Mouse (Mus musculus) pancreas, adult 10 weeks (tissue): ENCODE results near the gene Serping1. TPM values are rescaled to one million over a fixed set of nuclear protein-coding genes. Genes with fewer than 3 reads are reported as not detected.

Source experiments
- polyA plus RNA-seq: library from polyadenylated mRNA; stranded (reverse); fragments of 350-450 nt; fragmentation: Illumina TruSeq; extraction: RNeasy Lipid Tissue Mini Kit (QIAGEN cat#74804); gene quantifications from one replicate; pipeline ENCODE4 v1.2.3, GENCODE M21; 2015; ENCODE audit warnings: low read depth, low replicate concordance; ENCODE audit not compliant: insufficient read depth

The Serping1 gene
- 120 TPM for polyA plus RNA-seq

DNA sequence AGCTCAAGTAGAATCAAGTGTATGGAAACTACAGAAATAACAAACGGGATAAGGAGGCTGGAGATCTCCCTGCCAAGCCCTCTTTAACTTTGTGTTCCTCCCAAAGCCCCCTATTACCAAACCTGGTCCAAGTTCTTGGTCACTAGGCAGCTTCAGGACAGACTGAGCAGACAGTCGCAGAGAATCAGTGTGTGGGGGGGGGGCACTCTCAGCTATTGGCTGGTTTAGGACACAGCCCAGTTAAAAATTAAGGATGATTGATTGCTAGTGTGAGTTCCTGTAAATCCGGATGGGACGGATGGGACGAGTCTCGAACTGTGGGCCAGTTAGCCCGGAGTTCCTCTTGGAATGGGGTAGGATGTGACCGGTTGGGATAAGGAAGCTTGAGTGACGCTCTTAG, at the start of gene Serping1:
TSS of gene Serping1 (minus strand) at position 204 of the 400 bp plus-strand sequence.

DNA sequence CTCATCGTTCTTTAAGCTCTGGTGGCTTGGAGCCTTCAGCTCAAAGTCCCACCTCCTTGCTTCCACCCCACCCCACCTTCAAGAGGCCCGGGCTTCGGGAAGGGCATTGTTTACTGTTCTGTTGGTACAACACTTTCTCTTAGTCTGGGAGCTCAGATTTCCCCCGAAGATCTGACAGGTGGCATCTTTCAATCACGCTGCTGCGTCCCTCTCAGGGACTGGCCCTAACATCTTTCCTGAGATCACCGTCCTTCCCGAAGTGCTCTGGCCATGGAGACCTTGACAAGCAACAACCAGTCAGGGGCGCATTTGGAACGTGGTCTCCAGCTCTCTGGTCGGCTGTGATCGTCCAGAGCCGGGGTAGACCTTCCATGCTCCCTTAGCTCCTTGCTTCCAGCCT, 47.3 kb upstream of the Serping1 start, which contains the start of gene Smtnl1:
TSS of gene Smtnl1 (minus strand) at position 101 of the 400 bp plus-strand sequence.

DNA sequence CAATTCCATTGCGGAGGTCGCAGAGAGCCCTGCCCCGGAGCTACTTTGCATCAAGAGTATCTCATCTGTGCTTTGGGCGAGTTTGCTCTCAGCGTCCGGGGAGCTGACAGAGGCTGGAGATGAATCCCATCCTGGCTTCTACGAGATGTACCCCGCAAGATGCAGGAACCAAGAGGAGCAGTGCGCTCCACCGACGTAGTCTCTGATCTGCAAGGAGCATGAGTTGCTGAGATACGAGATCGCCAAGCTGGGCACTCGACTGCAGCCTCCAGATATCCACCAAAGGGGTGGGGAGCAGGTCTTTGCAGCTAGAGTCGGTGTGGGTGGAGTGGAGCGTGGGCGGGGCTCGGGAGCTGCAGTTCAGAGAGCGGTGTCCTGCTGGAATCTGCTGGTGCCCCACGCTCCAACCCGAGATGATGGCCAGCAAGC, 23.3 kb upstream of the Serping1 start, which contains the start of gene Ube2l6:
TSS of gene Ube2l6 (plus strand) at position 336 of the 429 bp plus-strand sequence.

DNA sequence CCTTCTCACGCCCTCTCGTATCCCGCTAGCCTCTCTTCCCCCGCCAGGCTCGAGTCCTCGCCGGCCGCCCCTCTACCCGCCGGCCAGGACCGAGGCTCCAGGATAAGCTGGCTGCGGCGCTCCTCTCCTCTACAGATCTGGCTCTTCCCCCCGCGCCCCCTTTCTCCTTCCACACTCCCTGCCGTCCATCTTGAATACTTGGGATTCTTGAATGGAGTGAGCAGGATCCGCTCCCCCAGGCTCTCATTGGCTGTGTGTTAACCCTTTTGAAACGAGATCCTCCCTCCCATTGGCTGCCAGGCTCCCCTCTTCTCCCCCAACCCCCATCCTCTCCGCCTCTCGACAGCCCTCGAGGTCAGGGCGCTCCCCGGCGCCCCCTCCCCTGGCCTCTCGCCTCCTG, 31.7 kb downstream of the Serping1 start, which contains the start of gene Gm19426:
TSS of gene Gm19426 (minus strand) at position 95 of the 400 bp plus-strand sequence.

DNA sequence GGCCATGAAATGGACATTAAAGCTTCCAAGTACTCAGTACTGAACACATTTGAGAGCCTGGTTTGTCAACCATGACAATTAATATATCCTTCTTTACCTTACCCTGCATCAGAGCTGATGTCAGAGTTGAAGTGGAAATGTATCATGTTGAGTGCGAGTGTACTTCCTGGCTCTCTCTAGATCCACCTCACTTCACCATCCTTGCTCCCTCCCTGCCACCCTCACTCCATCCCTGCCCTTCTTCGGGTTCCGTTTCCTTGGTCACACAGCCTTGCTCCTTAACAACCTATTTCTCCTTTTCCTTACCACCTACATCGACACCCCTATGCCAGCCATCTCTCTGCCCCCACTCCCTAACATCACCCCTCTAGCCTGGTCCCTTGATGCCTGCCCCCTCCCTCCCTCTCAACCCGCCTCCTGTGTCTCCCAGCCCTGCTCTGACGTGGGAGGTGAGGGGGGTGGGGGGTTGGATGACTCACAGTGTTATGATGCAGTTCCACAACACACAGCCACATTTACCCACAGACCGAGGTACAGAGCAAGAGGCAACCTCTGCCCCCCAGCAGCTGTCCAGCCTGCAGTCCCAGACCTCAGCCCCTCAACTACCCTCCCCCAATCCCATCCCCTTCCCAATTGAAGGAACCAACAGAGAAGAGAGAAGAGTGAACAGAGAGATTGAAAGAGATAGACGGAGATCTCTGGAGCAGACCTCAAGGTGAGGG, 41.5 kb downstream of the Serping1 start, which contains the start of gene Ypel4:
TSS of gene Ypel4 (plus strand) at position 480 of the 722 bp plus-strand sequence.

DNA sequence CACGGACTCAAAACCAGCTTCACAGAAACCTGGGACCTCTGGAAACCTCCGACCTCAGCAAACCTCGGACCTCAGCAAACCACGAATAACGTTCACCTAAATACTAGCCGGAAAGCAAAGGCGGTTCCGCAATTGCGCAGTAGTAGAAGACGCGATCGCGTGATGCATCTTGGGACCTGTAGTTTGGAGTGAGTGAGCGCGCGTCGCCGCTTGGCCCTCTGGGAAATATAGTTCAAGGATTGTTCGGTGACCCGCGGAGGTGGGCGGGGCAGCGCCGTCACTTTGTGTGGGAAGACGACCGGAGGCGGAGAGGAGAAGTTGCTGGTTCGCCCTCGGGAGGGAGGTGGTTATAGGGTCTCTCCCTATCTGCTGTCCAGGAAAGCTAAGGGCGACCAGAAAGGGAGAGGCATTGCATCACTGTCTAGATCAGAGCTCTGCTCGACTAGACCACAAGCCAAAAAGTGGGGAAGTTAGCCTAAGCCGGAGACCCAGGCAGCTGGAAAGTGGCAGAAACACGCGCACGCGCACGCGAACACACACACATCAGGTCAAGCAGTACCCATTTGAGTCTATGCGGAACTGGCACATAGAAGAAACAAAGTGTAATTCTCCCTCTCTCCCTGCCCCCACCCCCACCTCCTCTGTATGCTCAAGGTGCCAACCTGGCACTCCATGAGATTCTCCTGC, 47.9 kb downstream of the Serping1 start, which contains the start of gene Clp1:
TSS of gene Clp1 (minus strand) at position 179 of the 687 bp plus-strand sequence.

Other genes starting within 250 kb of the Serping1 start
- 18.0 TPM for gene Ctnnd1, start 124.7 kb downstream of the Serping1 start, polyA plus RNA-seq
- gene Btbd18, start 116.4 kb downstream of the Serping1 start, polyA plus RNA-seq: not detected
- gene Selenoh, start 104.7 kb downstream of the Serping1 start, polyA plus RNA-seq: 5.8 TPM
- not detected for gene Gm28635, start 97.4 kb downstream of the Serping1 start, polyA plus RNA-seq
- 5.5 TPM for gene Med19, start 97.0 kb downstream of the Serping1 start, polyA plus RNA-seq
- gene Tmx2, start 96.3 kb downstream of the Serping1 start, polyA plus RNA-seq: 10.3 TPM
- 6.6 TPM for gene Zdhhc5, start 60.3 kb downstream of the Serping1 start, polyA plus RNA-seq
- gene Clp1, start 48.1 kb downstream of the Serping1 start, polyA plus RNA-seq: 3.8 TPM
- 2.0 TPM for gene Ypel4, start 41.4 kb downstream of the Serping1 start, polyA plus RNA-seq
- gene Gm19426, start 31.8 kb downstream of the Serping1 start, polyA plus RNA-seq: not detected
- 13.6 TPM for gene Ube2l6, start 23.4 kb upstream of the Serping1 start, polyA plus RNA-seq
- not detected for gene Smtnl1, start 47.2 kb upstream of the Serping1 start, polyA plus RNA-seq
- gene Timm10, start 51.6 kb upstream of the Serping1 start, polyA plus RNA-seq: 9.3 TPM
- gene Slc43a1, start 63.4 kb upstream of the Serping1 start, polyA plus RNA-seq: 2.1 TPM
- 1.6 TPM for gene Rtn4rl2, start 111.3 kb upstream of the Serping1 start, polyA plus RNA-seq
- 43.6 TPM for gene Slc43a3, start 161.1 kb upstream of the Serping1 start, polyA plus RNA-seq
- gene Prg2, start 205.0 kb upstream of the Serping1 start, polyA plus RNA-seq: not detected
- gene Prg3, start 212.8 kb upstream of the Serping1 start, polyA plus RNA-seq: not detected